ENCODE assay signal across 13 mouse cellular contexts in genomic region chr5:114949316-114949715, GRCm38 (mm10). TPM values are rescaled to one million over a fixed set of nuclear protein-coding genes. Genes with fewer than 3 reads are reported as not detected.
DNase-seq lines count a peak whose midpoint lies in the region; ATAC-seq lines count a peak whose summit lies in the region.
"Had no signal": no experiment of that assay in that cellular context is flagged by ENCODE, and none has a peak within 500 bp of the region (broad histone marks: within the 10 kb centered on the region; RNA-seq: fewer than 3 reads in every experiment).

No protein-coding gene starts in this region.

- H3K4me3 ChIP-seq in kidney, embryonic 15.5 days (replicated peaks) = no peak overlapping the region
- no peak overlapping the region for H3K4me3 ChIP-seq in hindbrain, embryonic 16.5 days (ENCODE audit: low read length)
- H3K4me3 ChIP-seq: embryonic facial prominence, embryonic 13.5 days; heart, embryonic 12.5 days; layer of hippocampus, adult 2 months; stomach, embryonic 15.5 days had no signal

- H3K9ac ChIP-seq in kidney, embryonic 15.5 days = no peak overlapping the region
- peak overlapping the region; percentile 15; the same call in 1 of the 2 replicates for H3K9ac ChIP-seq in hindbrain, embryonic 16.5 days (ENCODE audit: low read depth, low read length)
- H3K9ac ChIP-seq: embryonic facial prominence, embryonic 13.5 days; heart, embryonic 12.5 days; stomach, embryonic 15.5 days had no signal

- ATAC-seq in kidney, embryonic 15.5 days (replicated peaks; ENCODE audit: low FRiP score) = no peak
- ATAC-seq in hindbrain, embryonic 16.5 days = peak; percentile 38; the same call in 1 of the 2 replicates

- H3K36me3 ChIP-seq in kidney, embryonic 15.5 days = peaks cover 51% of the 10 kb centered on the region
- peaks cover 25% of the 10 kb centered on the region for H3K36me3 ChIP-seq in hindbrain, embryonic 16.5 days (ENCODE audit: control insufficient read depth, insufficient read depth, low read length)

- DNase-seq in kidney, postnatal 36 days = no peak
- DNase-seq in NIH3T3 (ENCODE audit: low read depth) = peak; percentile 17
- DNase-seq in cerebellum, adult 18-20 months = peak; percentile 61 to 63
- DNase-seq in adrenal gland, postnatal 14 days = no peak
- no peak for DNase-seq in gastrocnemius, adult 8-10 months (ENCODE audit: low spot score in 2 of 2)
- no peak for DNase-seq in kidney, postnatal 14 days

- H3K27ac ChIP-seq in kidney, embryonic 15.5 days = 0 out of 2 replicates have a peak overlapping the region, but pooled peaks have one; percentile 9
- H3K27ac ChIP-seq in hindbrain, embryonic 16.5 days (ENCODE audit: low read depth, low read length) = peak overlapping the region; percentile 29; the same call in 1 of the 2 replicates
- H3K27ac ChIP-seq: embryonic facial prominence, embryonic 13.5 days; layer of hippocampus, adult 2 months; stomach, embryonic 15.5 days had no signal

- no peak overlapping the region for H3K4me2 ChIP-seq in kidney, embryonic 15.5 days
- no peak overlapping the region for H3K4me2 ChIP-seq in hindbrain, embryonic 16.5 days (ENCODE audit: low read length)
- H3K4me2 ChIP-seq: embryonic facial prominence, embryonic 13.5 days; heart, embryonic 12.5 days; stomach, embryonic 15.5 days had no signal

- no peaks in the 10 kb centered on the region for H3K27me3 ChIP-seq in kidney, embryonic 15.5 days
- no peaks in the 10 kb centered on the region for H3K27me3 ChIP-seq in hindbrain, embryonic 16.5 days (replicated peaks; ENCODE audit: control insufficient read depth, insufficient read depth, low read length)
- H3K27me3 ChIP-seq: embryonic facial prominence, embryonic 13.5 days; heart, embryonic 12.5 days; stomach, embryonic 15.5 days had no signal

- WGBS in kidney, embryonic 15.5 days = 64% methylated on average over 5 of the region's 5 CpGs
- 40% methylated on average over 5 of the region's 5 CpGs for WGBS in hindbrain, embryonic 16.5 days

- peaks cover 27% of the 10 kb centered on the region for H3K4me1 ChIP-seq in kidney, embryonic 15.5 days
- peaks cover 3% of the 10 kb centered on the region; the same call in 1 of the 2 replicates for H3K4me1 ChIP-seq in hindbrain, embryonic 16.5 days (ENCODE audit: control insufficient read depth, insufficient read depth, low read depth, low read length)

- no peaks in the 10 kb centered on the region for H3K9me3 ChIP-seq in kidney, embryonic 15.5 days (replicated peaks)
- H3K9me3 ChIP-seq in hindbrain, embryonic 16.5 days (ENCODE audit: control insufficient read depth, low read length) = no peaks in the 10 kb centered on the region
- H3K9me3 ChIP-seq: embryonic facial prominence, embryonic 13.5 days; heart, embryonic 12.5 days; stomach, embryonic 15.5 days had no signal

RNA-seq across cellular contexts. Expression of gene 2210016L21Rik, which starts 7.4 kb away (rescaled TPM):
- polyA plus RNA-seq in kidney, embryonic 15.5 days (2015; fragmentation: Nextera tagmentation; extraction: Ambion mirVana) = 62.8 and 68.0 TPM in 2 replicates
- 125 and 142 TPM in 2 replicates for polyA plus RNA-seq in hindbrain, embryonic 16.5 days (2015; fragmentation: Nextera tagmentation; extraction: Ambion mirVana)
- total RNA-seq in adrenal gland, postnatal 14 days (2021) = 36.2 and 36.3 TPM in 2 replicates
- 10 to 100 TPM; 16.9 to 29.0 (median 26.0) TPM for total RNA-seq in gastrocnemius, adult 8-10 months (2022)

RNA-seq across cellular contexts. Expression of gene Hnf1a, which starts 21.6 kb away (rescaled TPM):
- 12.0 and 13.9 TPM in 2 replicates for polyA plus RNA-seq in kidney, embryonic 15.5 days (2015; fragmentation: Nextera tagmentation; extraction: Ambion mirVana)
- polyA plus RNA-seq in hindbrain, embryonic 16.5 days (2015; fragmentation: Nextera tagmentation; extraction: Ambion mirVana) = not detected in 2 replicates
- 0.26 and 2.0 TPM in 2 replicates for total RNA-seq in adrenal gland, postnatal 14 days (2021)
- not detected for total RNA-seq in gastrocnemius, adult 8-10 months (2022)
- total RNA-seq: layer of hippocampus, adult 2 months; neutrophil, adult 5-6 weeks had no signal
- polyA plus RNA-seq: embryonic facial prominence, embryonic 13.5 days had no signal

RNA-seq across cellular contexts. Expression of gene Oasl1, which starts 26.3 kb away (rescaled TPM):
- 1.6 and 2.0 TPM in 2 replicates for polyA plus RNA-seq in kidney, embryonic 15.5 days (2015; fragmentation: Nextera tagmentation; extraction: Ambion mirVana)
- 0.26 and 0.31 TPM in 2 replicates for polyA plus RNA-seq in hindbrain, embryonic 16.5 days (2015; fragmentation: Nextera tagmentation; extraction: Ambion mirVana)
- 0.83 and 1.5 TPM in 2 replicates for total RNA-seq in adrenal gland, postnatal 14 days (2021)
- total RNA-seq in gastrocnemius, adult 8-10 months (2022) = not detected
- total RNA-seq: layer of hippocampus, adult 2 months had no signal

RNA-seq across cellular contexts. Expression of gene Oasl2, which starts 52.6 kb away (rescaled TPM):
- 4.2 and 6.2 TPM in 2 replicates for polyA plus RNA-seq in kidney, embryonic 15.5 days (2015; fragmentation: Nextera tagmentation; extraction: Ambion mirVana)
- polyA plus RNA-seq in hindbrain, embryonic 16.5 days (2015; fragmentation: Nextera tagmentation; extraction: Ambion mirVana) = 4.9 and 5.3 TPM in 2 replicates
- 6.5 and 7.7 TPM in 2 replicates for total RNA-seq in adrenal gland, postnatal 14 days (2021)
- total RNA-seq in gastrocnemius, adult 8-10 months (2022) = 1 to 10 TPM in 2 of 4 experiments, under 1 TPM in 2; 0.19 to 1.6 (median 0.86) TPM

Comparison
In these comparisons a context has a peak if more than half of its experiments do, and no peak if none do; other contexts are left out.
1. DNase-seq: peak in NIH3T3 (single experiment) and cerebellum, adult 18-20 months (2 of 2); none in kidney, postnatal 36 days (0 of 2), adrenal gland, postnatal 14 days (single experiment), gastrocnemius, adult 8-10 months (0 of 2) and kidney, postnatal 14 days (single experiment).